Mouse (Mus musculus) limb, embryonic 14.5 days (tissue): Measurements from ENCODE around the gene Vps4b. TPM values are rescaled to one million over a fixed set of nuclear protein-coding genes. Genes with fewer than 3 reads are reported as not detected.
"Not testable (repeated sequence)": the region's sequence is repeated elsewhere in the genome, so short reads cannot be mapped to it uniquely, and the experiment has no call there.

ENCODE experiments used
- ATAC-seq: fragments of 200-750 bp; cut with Nextera tagmentation; 2 replicates; pipeline ENCODE4 v1.8.0; 2017; ENCODE audit warnings: low read depth, moderate number of reproducible peaks, moderate TSS enrichment; ENCODE audit not compliant: low FRiP score
- DNase-seq: peaks from one replicate; pipeline ENCODE4 v3.0.0-alpha.2; 2015; ENCODE audit warnings: low spot score
- H3K27ac ChIP-seq: fragments of 300-500 bp; sonication (generic); replicated peaks from 2 replicates; pipeline ENCODE4 v1.5.1; 2014; ENCODE audit warnings: low read depth, mild to moderate bottlenecking, low read length, moderate library complexity, mixed read lengths
- H3K27me3 ChIP-seq: fragments of 300-500 bp; sonication (generic); 2 replicates; pipeline ENCODE4 v1.6.1; 2014; ENCODE audit warnings: low read length, mixed read lengths; ENCODE audit not compliant: control insufficient read depth, insufficient read depth
- H3K36me3 ChIP-seq: fragments of 300-500 bp; sonication (generic); 2 replicates; pipeline ENCODE4 v1.6.1; 2014; ENCODE audit warnings: mild to moderate bottlenecking, low read length, moderate library complexity, mixed read lengths; ENCODE audit not compliant: control insufficient read depth, insufficient read depth
- H3K4me1 ChIP-seq: fragments of 300-500 bp; sonication (generic); 2 replicates; pipeline ENCODE4 v1.6.1; 2014; ENCODE audit warnings: antibody characterized with exemption, low read length, mixed read lengths; ENCODE audit not compliant: control insufficient read depth, insufficient read depth
- H3K4me2 ChIP-seq: fragments of 300-500 bp; sonication (generic); replicated peaks from 2 replicates; pipeline ENCODE4 v1.6.1; 2014; ENCODE audit warnings: low read depth, mild to moderate bottlenecking, low read length, moderate library complexity; ENCODE audit not compliant: severe bottlenecking
- H3K4me3 ChIP-seq: fragments of 300-500 bp; sonication (generic); replicated peaks from 2 replicates; pipeline ENCODE4 v1.5.1; 2014; ENCODE audit warnings: low read length
- H3K9ac ChIP-seq: fragments of 300-500 bp; sonication (generic); 2 replicates; pipeline ENCODE4 v1.6.1; 2014; ENCODE audit warnings: mild to moderate bottlenecking, low read depth, low read length, moderate library complexity; ENCODE audit not compliant: severe bottlenecking
- H3K9me3 ChIP-seq: fragments of 300-500 bp; sonication (generic); 2 replicates; pipeline ENCODE4 v1.6.1; 2016; ENCODE audit warnings: low read length; ENCODE audit not compliant: control insufficient read depth
- POLR2A ChIP-seq: fragments of 200-500 bp; IDR thresholded peaks from 2 replicates; pipeline ENCODE4 v1.8.0; 2012; ENCODE audit warnings: inconsistent platforms, mild to moderate bottlenecking, moderate library complexity, borderline replicate concordance; ENCODE audit not compliant: insufficient read depth, insufficient read length; ENCODE audit errors: extremely low read depth
- WGBS: fragments of 180-500 bp; shearing (Covaris S2); extraction: QIAGEN DNeasy Blood & Tissue Kit; methylation state at CpG from one replicate; pipeline ENCODE4 v1.1.7; 2014; 5-methylcytosine and 5-hydroxymethylcytosine counted together
- polyA plus RNA-seq, 2 experiments: library from polyadenylated mRNA; depleted of rRNA in 1 of 2; stranded (reverse) in 1 of 2; unstranded in 1 of 2; fragments of >200 nt; fragmentation: Nextera tagmentation in 1 of 2; extraction: Ambion mirVana in 1 of 2; gene quantifications; 2 replicates each; pipeline versions ENCODE4 v1.2.1 to v1.2.3; 2012 to 2014

Gene Vps4b
- polyA plus RNA-seq, 2 experiments = 37.4 to 66.1 TPM

- WGBS = 96% methylated on average over 8 of the region's 8 CpGs
These were observed 60.3 kb downstream of the Vps4b start for GRCm38 (mm10) chr1:106736211-106736610.

DNA sequence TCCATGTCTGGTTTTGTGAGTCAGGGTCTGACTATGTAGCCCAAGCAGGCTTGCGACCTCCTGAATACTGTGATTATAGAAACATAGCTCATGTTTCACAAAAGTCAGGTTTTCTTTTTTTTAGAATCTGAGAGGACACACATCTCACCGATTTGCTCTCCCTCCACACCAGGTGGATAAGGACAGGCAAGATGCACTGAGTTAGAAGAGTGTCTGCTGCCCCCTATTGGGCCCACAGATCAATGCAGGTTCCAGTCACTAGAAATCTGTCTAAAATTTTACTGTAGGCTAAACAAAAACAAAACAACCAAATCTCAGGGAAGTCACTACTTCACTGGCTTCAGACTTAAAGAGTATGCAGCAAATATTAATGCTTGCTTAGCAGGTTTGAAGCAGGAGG, 60.9 kb downstream of the Vps4b start:
- no peak overlapping the region for H3K9ac ChIP-seq
- no peak overlapping the region for H3K4me3 ChIP-seq
- no peaks in the 10 kb centered on the region for H3K9me3 ChIP-seq
- no peaks in the 10 kb centered on the region for H3K4me1 ChIP-seq
- H3K4me2 ChIP-seq = no peak overlapping the region
- H3K27ac ChIP-seq = no peak overlapping the region
- WGBS = 48% methylated on average over 2 of the region's 2 CpGs
- no peak for TF ChIP-seq POLR2A
- DNase-seq = peak; percentile 65
- ATAC-seq = no peak
- peaks cover 16% of the 10 kb centered on the region for H3K36me3 ChIP-seq
- H3K27me3 ChIP-seq = no peaks in the 10 kb centered on the region

More at GRCm38 (mm10) chr1:106736211-106736610, 60.3 kb downstream of the Vps4b start:
- Histone ChIP-seq H3K9ac (no peak overlapping the region), H3K27me3 (no peaks in the 10 kb centered on the region), H3K36me3 (peaks cover 19% of the 10 kb centered on the region), H3K27ac (no peak overlapping the region), H3K4me1 (no peaks in the 10 kb centered on the region), H3K9me3 (no peaks in the 10 kb centered on the region), H3K4me3 (no peak overlapping the region), H3K4me2 (no peak overlapping the region)
- no peak for TF ChIP-seq POLR2A
- no peak for ATAC-seq
- no peak for DNase-seq

DNA sequence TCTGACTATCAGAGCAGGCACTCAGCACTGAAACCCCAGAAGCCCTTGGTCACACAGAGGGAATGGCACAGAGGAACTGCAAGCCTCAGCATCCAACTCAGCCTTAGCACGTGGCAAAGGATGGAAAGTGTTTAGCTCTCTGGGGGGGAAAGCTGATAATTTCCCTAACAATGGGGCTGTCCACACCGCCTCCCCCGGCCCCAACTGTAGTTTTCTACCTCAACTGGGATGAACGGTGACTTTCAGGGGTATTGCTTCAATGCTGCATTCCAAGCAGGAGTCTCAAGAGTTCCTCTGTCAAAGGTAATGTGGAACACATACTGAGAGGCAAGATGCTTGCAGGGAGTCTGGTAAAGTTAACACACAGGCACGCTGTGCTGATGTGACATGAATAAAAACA, 74.5 kb downstream of the Vps4b start:
- ATAC-seq = no peak
- TF ChIP-seq POLR2A = no peak
- no peak for DNase-seq
- Histone ChIP-seq H3K4me1 (0 out of 2 replicates have a peak, but pooled peaks cover under 1% of the 10 kb centered on the region), H3K27me3 (no peaks in the 10 kb centered on the region), H3K4me3 (no peak overlapping the region), H3K9ac (no peak overlapping the region), H3K36me3 (peaks cover 3% of the 10 kb centered on the region; the same call in 1 of the 2 replicates), H3K27ac (no peak overlapping the region), H3K4me2 (no peak overlapping the region), H3K9me3 (no peaks in the 10 kb centered on the region)
- WGBS = 51% methylated on average over 5 of the region's 5 CpGs

DNA sequence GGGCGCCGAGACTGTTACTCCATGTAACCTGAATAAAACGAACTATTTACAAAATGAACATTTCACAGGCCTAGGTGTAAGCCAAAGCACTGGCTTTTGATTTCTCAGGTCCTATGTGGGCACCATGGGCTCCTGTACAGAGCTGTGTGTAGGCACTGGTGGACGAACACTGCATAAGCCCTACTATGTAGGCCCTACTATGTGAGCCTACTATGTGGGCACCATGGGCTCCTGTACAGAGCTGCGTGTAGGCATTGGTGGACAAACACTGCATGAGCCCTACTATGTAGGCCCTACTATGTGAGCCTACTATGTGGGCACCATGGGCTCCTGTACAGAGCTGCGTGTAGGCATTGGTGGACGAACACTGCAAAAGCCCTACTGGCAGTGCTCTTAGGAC, 78.8 kb downstream of the Vps4b start:
- H3K9me3 ChIP-seq, H3K9ac ChIP-seq, H3K27me3 ChIP-seq, H3K4me1 ChIP-seq, DNase-seq, H3K27ac ChIP-seq, H3K4me3 ChIP-seq, H3K4me2 ChIP-seq, H3K36me3 ChIP-seq, ATAC-seq: not testable (repeated sequence)
- WGBS = 73% methylated on average over 7 of the region's 7 CpGs

- no peaks in the 10 kb centered on the region for H3K36me3 ChIP-seq
- no peaks in the 10 kb centered on the region for H3K9me3 ChIP-seq
- H3K27ac ChIP-seq = no peak overlapping the region
- H3K4me1 ChIP-seq = peaks cover 7% of the 10 kb centered on the region
- no peak for TF ChIP-seq POLR2A
- H3K27me3 ChIP-seq = no peaks in the 10 kb centered on the region
- DNase-seq (peak; percentile 81), ATAC-seq (no peak)
- H3K4me2 ChIP-seq = no peak overlapping the region
- no peak overlapping the region for H3K9ac ChIP-seq
- whole genome bisulfite sequencing = 29% methylated on average over 7 of the region's 7 CpGs
- H3K4me3 ChIP-seq = no peak overlapping the region
These were observed 79.4 kb downstream of the Vps4b start for GRCm38 (mm10) chr1:106717071-106717601.

GRCm38 (mm10) chr1:106716141-106716540, 80.4 kb downstream of the Vps4b start:
- Histone ChIP-seq H3K27me3 (no peaks in the 10 kb centered on the region), H3K4me1 (peaks cover 12% of the 10 kb centered on the region), H3K4me2 (no peak overlapping the region), H3K9ac (no peak overlapping the region), H3K27ac (no peak overlapping the region), H3K36me3 (no peaks in the 10 kb centered on the region), H3K4me3 (no peak overlapping the region), H3K9me3 (no peaks in the 10 kb centered on the region)
- no peak for TF ChIP-seq POLR2A
- WGBS = 94% methylated on average over 3 of the region's 3 CpGs
- DNase-seq (no peak), ATAC-seq (no peak)
